Mouse (Mus musculus): Measurements from ENCODE around the gene Bag6.

DNA sequence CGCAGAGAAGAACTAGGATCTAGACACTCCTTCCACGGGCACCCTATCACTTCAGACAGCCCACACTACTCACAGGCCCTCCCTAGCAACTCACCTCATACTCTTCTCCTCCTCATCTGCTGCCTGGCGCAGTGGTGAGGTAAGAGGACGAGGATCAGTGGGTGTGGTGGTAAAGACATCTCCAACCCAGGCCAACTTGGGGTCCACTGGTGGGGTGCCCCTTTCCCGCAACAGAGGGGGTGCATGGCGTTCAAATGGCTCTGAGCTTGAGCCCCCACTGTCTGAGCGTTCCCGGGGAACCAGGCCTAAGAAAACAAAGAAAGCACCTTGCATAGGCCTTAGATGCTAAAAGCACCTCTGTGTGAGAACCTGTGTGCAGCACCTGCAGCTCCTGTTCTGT lies 22.3 kb downstream of the Bag6 start:
- TF ChIP-seq POLR2A (IDR thresholded peaks at IDR 0.05; ENCODE audit: insufficient read depth, low read depth, low read length): no peak
- TF ChIP-seq CTCF (IDR thresholded peaks at IDR 0.05): no peak
- no peak for TF ChIP-seq EP300 (IDR thresholded peaks at IDR 0.05; ENCODE audit: insufficient read depth, low read depth, low read length)
